Mouse (Mus musculus): ENCODE measurements at regions not wholly inside any gene's neighbourhood (a gene's known extent, or its start where the extent isn't known, plus 50 kb on each side); places are given as distances from the start of the nearest gene placed in this dataset.

DNA sequence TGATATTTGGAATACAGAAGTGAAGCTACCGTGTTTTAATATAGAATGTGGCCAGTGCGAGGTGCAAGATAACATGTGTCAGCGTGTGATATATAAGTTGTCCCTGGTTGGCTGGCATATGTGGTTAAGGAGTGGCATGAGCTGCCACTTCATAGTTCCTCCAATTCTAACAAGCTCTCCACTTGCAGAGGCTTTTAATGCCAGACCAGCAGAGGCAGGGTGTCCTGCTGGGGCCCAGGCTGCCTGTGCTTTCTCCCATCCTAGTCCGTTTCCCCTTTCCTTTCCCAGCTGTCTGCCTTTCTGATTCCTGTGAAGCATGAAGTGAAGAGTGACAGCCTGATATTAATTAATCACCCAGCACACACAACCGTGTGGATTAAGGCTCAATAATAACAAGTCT lies 73.7 kb upstream of the Bcl6 start:
- Histone ChIP-seq H3K9ac (replicated peaks; ENCODE audit: low read depth, low read length) (no peak overlapping the region), H3K4me1 (ENCODE audit: control insufficient read depth, insufficient read depth, low read length) (no peaks in the 10 kb centered on the region), H3K27ac (ENCODE audit: low read depth, low read length) (no peak overlapping the region), H3K4me3 (ENCODE audit: low read depth, low read length) (no peak overlapping the region), H3K9me3 (ENCODE audit: control insufficient read depth, low read length) (no peaks in the 10 kb centered on the region), H3K36me3 (ENCODE audit: control insufficient read depth, insufficient read depth, low read length) (no peaks in the 10 kb centered on the region), H3K27me3 (ENCODE audit: control insufficient read depth, insufficient read depth, low read length) (no peaks in the 10 kb centered on the region), H3K4me2 (ENCODE audit: low read depth, low read length) (no peak overlapping the region)
- no peak for ATAC-seq (ENCODE audit: low read depth)
- WGBS = 75% methylated on average over 5 of the region's 5 CpGs

- 82% methylated on average over 4 of the region's 4 CpGs for WGBS
- no peak overlapping the region for H3K4me2 ChIP-seq (ENCODE audit: low read depth, low read length)
- no peaks in the 10 kb centered on the region for H3K27me3 ChIP-seq (ENCODE audit: control insufficient read depth, insufficient read depth, low read length)
- H3K9ac ChIP-seq (replicated peaks; ENCODE audit: low read depth, low read length) = no peak overlapping the region
- H3K4me3 ChIP-seq (ENCODE audit: low read depth, low read length) = no peak overlapping the region
- no peak for ATAC-seq (ENCODE audit: low read depth)
- no peak overlapping the region for H3K27ac ChIP-seq (ENCODE audit: low read depth, low read length)
- no peaks in the 10 kb centered on the region for H3K36me3 ChIP-seq (ENCODE audit: control insufficient read depth, insufficient read depth, low read length)
- no peaks in the 10 kb centered on the region for H3K9me3 ChIP-seq (ENCODE audit: control insufficient read depth, low read length)
- H3K4me1 ChIP-seq (ENCODE audit: control insufficient read depth, insufficient read depth, low read length) = no peaks in the 10 kb centered on the region
Measured at GRCm38 (mm10) chr16:24061496-24061895, 72.8 kb upstream of the Bcl6 start.

DNA sequence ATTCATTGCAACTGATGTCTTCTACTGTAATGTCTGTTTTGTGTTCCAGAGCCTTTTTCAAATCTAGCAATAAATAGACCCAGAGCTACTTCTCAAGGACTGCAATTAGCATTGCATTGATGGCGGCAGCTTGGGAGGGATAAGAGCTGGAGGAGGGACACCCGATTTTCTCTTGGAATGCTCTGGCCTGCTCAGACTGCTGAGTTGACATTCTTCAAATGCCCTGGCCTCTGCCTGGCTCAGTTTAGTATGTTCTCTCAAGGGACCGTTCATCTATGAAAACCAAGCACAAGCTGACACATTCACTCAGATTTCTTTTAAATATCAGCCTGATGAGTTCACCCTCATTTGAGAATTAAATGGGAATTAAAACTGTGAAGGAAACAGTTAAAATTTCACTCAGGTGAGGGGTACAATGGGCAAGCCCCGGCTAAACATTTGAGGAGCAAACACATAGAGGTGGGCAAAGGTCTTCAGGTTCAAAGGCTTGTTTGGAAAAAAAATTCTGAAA lies 70.5 kb upstream of the Bcl6 start:
- 77% methylated on average over 4 of the region's 4 CpGs for WGBS
- Histone ChIP-seq H3K36me3 (ENCODE audit: control insufficient read depth, insufficient read depth, low read length) (no peaks in the 10 kb centered on the region), H3K4me2 (ENCODE audit: low read depth, low read length) (no peak overlapping the region), H3K4me3 (ENCODE audit: low read depth, low read length) (no peak overlapping the region), H3K27ac (ENCODE audit: low read depth, low read length) (no peak overlapping the region), H3K4me1 (ENCODE audit: control insufficient read depth, insufficient read depth, low read length) (no peaks in the 10 kb centered on the region), H3K27me3 (ENCODE audit: control insufficient read depth, insufficient read depth, low read length) (no peaks in the 10 kb centered on the region), H3K9me3 (ENCODE audit: control insufficient read depth, low read length) (no peaks in the 10 kb centered on the region), H3K9ac (replicated peaks; ENCODE audit: low read depth, low read length) (no peak overlapping the region)
- ATAC-seq (ENCODE audit: low read depth) = no peak

DNA sequence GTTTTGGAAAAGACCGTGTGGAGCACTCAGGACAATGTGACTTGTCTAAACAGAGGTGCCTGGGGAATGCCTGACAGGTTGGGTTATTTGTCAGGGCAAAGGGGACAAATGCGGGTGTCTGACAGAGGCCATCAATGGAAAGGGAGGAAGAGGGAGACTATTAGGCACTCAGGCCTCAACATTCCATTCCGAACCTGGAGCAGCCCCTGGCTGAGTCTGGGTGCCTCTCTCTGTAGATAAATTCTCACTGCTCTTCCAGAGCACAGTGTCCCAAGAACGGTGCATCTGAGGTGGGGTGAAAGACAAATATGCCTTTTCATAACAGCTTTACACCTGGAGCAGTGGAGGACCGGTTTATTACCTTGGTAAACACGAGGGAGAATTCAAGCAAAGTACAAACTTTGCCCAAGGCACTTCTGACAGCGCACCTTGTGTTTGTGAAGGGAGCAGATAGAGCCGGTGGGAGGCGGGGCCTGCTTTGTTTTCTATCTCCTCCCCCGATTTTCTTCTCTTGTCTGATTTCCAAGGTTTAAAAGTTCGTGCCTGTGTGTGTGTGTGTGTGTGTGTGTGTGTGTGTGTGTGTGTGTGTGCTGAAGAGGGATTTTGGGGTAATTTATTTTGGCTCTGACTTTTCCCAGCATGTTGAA lies 68.4 kb upstream of the Bcl6 start:
- Histone ChIP-seq H3K4me2 (ENCODE audit: low read depth, low read length) (no peak overlapping the region), H3K4me1 (ENCODE audit: control insufficient read depth, insufficient read depth, low read length) (no peaks in the 10 kb centered on the region), H3K36me3 (ENCODE audit: control insufficient read depth, insufficient read depth, low read length) (no peaks in the 10 kb centered on the region), H3K4me3 (ENCODE audit: low read depth, low read length) (no peak overlapping the region), H3K27ac (ENCODE audit: low read depth, low read length) (no peak overlapping the region), H3K9me3 (ENCODE audit: control insufficient read depth, low read length) (no peaks in the 10 kb centered on the region), H3K27me3 (ENCODE audit: control insufficient read depth, insufficient read depth, low read length) (no peaks in the 10 kb centered on the region), H3K9ac (replicated peaks; ENCODE audit: low read depth, low read length) (no peak overlapping the region)
- WGBS = 44% methylated on average over 11 of the region's 11 CpGs
- ATAC-seq (ENCODE audit: low read depth) = no peak

DNA sequence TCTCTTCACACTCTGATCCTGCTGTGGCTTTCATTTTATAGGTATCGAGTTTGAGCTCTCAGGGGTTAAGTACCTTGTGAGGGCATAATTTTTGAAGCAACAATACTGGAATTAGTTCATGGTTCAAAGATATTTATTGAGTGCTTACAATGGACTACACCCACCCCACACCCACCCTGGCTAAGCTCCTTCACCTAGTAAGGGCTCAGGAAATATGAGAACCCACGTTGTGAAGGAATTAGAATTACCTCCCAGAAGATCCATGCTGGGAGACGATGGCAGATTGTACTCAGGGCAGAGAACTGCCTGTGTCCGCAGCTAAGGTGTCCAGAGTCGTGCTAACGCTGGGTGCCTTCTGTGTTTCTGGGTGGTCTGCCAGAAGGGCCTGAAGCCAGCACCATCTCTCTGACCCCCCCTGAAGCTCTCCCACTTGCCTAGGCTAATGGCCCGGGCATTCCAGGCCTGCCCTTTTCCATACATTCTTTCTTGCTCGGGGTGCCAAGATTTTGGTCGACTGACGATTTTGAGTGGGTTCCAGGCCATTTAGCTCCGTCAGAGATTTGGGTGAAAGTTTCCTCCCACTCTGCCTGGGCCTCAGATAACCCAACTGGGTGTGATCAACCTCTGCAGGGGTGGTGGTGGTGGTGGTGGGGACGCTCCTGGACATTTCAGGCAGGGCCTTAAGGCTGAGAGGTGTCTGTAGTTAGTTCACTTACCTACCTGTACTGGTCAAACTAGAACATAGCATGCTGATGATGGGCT lies 67.7 kb upstream of the Bcl6 start:
- ATAC-seq (ENCODE audit: low read depth) = no peak
- Histone ChIP-seq H3K9ac (replicated peaks; ENCODE audit: low read depth, low read length) (no peak overlapping the region), H3K27ac (ENCODE audit: low read depth, low read length) (no peak overlapping the region), H3K9me3 (ENCODE audit: control insufficient read depth, low read length) (no peaks in the 10 kb centered on the region), H3K36me3 (ENCODE audit: control insufficient read depth, insufficient read depth, low read length) (no peaks in the 10 kb centered on the region), H3K4me1 (ENCODE audit: control insufficient read depth, insufficient read depth, low read length) (no peaks in the 10 kb centered on the region), H3K4me3 (ENCODE audit: low read depth, low read length) (no peak overlapping the region), H3K4me2 (ENCODE audit: low read depth, low read length) (no peak overlapping the region), H3K27me3 (ENCODE audit: control insufficient read depth, insufficient read depth, low read length) (no peaks in the 10 kb centered on the region)
- WGBS = 69% methylated on average over 12 of the region's 12 CpGs

DNA sequence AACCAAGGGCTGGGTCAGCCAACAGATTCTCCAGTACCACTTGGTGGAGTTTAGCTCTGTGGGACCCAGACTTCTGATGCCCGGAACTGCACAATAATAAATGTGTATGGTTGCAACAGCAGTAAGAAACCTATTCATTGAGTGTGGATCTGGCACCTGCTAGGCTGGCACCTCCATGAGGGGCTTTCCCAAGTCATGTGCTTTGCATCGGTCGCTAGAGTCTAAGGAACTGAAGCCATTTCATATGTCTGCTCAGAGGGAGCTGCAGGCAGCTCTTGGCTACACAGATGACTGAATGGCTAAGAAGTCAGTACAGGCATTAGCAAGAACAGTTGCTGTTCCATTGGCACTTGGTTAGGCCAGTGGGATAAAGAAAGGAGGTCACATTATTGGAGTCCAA lies 65.6 kb upstream of the Bcl6 start:
- H3K4me1 ChIP-seq (ENCODE audit: control insufficient read depth, insufficient read depth, low read length) = no peaks in the 10 kb centered on the region
- no peak for ATAC-seq (ENCODE audit: low read depth)
- H3K4me2 ChIP-seq (ENCODE audit: low read depth, low read length) = no peak overlapping the region
- H3K4me3 ChIP-seq (ENCODE audit: low read depth, low read length) = no peak overlapping the region
- 97% methylated on average over 3 of the region's 3 CpGs for WGBS
- H3K9me3 ChIP-seq (ENCODE audit: control insufficient read depth, low read length) = no peaks in the 10 kb centered on the region
- H3K9ac ChIP-seq (replicated peaks; ENCODE audit: low read depth, low read length) = no peak overlapping the region
- H3K27ac ChIP-seq (ENCODE audit: low read depth, low read length) = no peak overlapping the region
- no peaks in the 10 kb centered on the region for H3K36me3 ChIP-seq (ENCODE audit: control insufficient read depth, insufficient read depth, low read length)
- H3K27me3 ChIP-seq (ENCODE audit: control insufficient read depth, insufficient read depth, low read length) = no peaks in the 10 kb centered on the region

GRCm38 (mm10) chr16:24053403-24053802 lies 64.8 kb upstream of the Bcl6 start:
- Histone ChIP-seq H3K4me2 (ENCODE audit: low read depth, low read length) (no peak overlapping the region), H3K36me3 (ENCODE audit: control insufficient read depth, insufficient read depth, low read length) (no peaks in the 10 kb centered on the region), H3K9ac (replicated peaks; ENCODE audit: low read depth, low read length) (no peak overlapping the region), H3K4me3 (ENCODE audit: low read depth, low read length) (no peak overlapping the region), H3K27me3 (ENCODE audit: control insufficient read depth, insufficient read depth, low read length) (no peaks in the 10 kb centered on the region), H3K4me1 (ENCODE audit: control insufficient read depth, insufficient read depth, low read length) (no peaks in the 10 kb centered on the region), H3K27ac (ENCODE audit: low read depth, low read length) (no peak overlapping the region), H3K9me3 (ENCODE audit: control insufficient read depth, low read length) (no peaks in the 10 kb centered on the region)
- ATAC-seq (ENCODE audit: low read depth) = no peak
- 83% methylated on average over 10 of the region's 10 CpGs for WGBS

DNA sequence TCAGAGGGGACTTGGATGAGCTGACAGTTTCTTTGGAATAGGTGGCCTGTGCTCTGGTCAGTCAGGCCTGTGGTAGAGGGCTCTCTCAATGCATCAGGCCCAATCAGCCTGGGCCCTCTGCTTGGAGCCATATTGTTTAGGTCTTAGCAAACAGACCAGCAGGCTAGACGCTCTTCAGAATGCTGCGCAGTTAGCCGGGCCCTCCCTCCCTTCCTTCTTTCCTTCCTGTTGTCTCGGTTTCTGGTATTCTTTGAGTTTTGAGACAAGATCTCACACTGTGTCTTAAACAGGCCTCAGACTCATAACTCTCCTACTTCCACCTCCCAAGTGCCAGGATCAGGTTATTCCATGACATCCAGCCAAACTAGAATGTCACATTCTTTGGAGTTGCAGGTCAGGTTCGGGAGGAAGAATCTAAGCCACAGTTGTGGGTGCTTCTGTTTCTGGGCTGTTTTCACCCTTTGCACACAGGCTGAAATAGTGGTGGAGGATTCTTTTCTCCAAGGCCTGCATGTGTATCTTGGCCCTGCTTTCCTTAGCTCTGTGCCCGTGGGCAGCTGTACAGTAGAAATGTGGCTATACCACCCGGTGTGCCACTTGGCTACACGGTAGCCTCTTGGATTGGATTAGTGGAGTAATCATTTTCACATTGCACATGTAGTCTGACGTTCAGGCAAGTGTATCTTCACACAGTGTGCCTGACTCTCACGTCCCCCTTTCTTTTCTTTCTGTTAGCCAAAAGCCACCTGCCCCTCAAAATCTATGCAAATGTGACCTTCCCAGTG lies 62.4 kb upstream of the Bcl6 start:
- no peak overlapping the region for H3K4me2 ChIP-seq (ENCODE audit: low read depth, low read length)
- H3K27ac ChIP-seq (ENCODE audit: low read depth, low read length) = no peak overlapping the region
- 85% methylated on average over 10 of the region's 10 CpGs for WGBS

GRCm38 (mm10) chr16:24043779-24044178 lies 55.1 kb upstream of the Bcl6 start:
- Histone ChIP-seq H3K4me3 (ENCODE audit: low read depth, low read length) (no peak overlapping the region), H3K9me3 (ENCODE audit: control insufficient read depth, low read length) (no peaks in the 10 kb centered on the region), H3K4me2 (ENCODE audit: low read depth, low read length) (no peak overlapping the region), H3K9ac (replicated peaks; ENCODE audit: low read depth, low read length) (no peak overlapping the region), H3K27me3 (ENCODE audit: control insufficient read depth, insufficient read depth, low read length) (no peaks in the 10 kb centered on the region), H3K27ac (ENCODE audit: low read depth, low read length) (no peak overlapping the region), H3K36me3 (ENCODE audit: control insufficient read depth, insufficient read depth, low read length) (no peaks in the 10 kb centered on the region), H3K4me1 (ENCODE audit: control insufficient read depth, insufficient read depth, low read length) (no peaks in the 10 kb centered on the region)
- WGBS = 85% methylated on average over 4 of the region's 4 CpGs
- no peak for ATAC-seq (ENCODE audit: low read depth)

More for the DNA sequence above, 62.4 kb upstream of the Bcl6 start:
- H3K4me3 ChIP-seq (ENCODE audit: low read depth, low read length) = no peak overlapping the region
- H3K36me3 ChIP-seq (ENCODE audit: control insufficient read depth, insufficient read depth, low read length) = no peaks in the 10 kb centered on the region
- ATAC-seq (ENCODE audit: low read depth) = no peak
- no peaks in the 10 kb centered on the region for H3K27me3 ChIP-seq (ENCODE audit: control insufficient read depth, insufficient read depth, low read length)
- no peak overlapping the region for H3K9ac ChIP-seq (replicated peaks; ENCODE audit: low read depth, low read length)
- no peaks in the 10 kb centered on the region for H3K4me1 ChIP-seq (ENCODE audit: control insufficient read depth, insufficient read depth, low read length)
- no peaks in the 10 kb centered on the region for H3K9me3 ChIP-seq (ENCODE audit: control insufficient read depth, low read length)

Data from neural tube, embryonic 14.5 days (tissue).